Comparison of ENCODE assay signal across 23 mouse cellular contexts in genomic region chr3:121257418-121257817, GRCm38 (mm10). TPM values are rescaled to one million over a fixed set of nuclear protein-coding genes. Genes with fewer than 3 reads are reported as not detected.
DNase-seq lines count a peak whose midpoint lies in the region; ATAC-seq and TF ChIP-seq lines count a peak whose summit lies in the region.
"Had no signal": no experiment of that assay in that cellular context is flagged by ENCODE, and none has a peak within 500 bp of the region (broad histone marks: within the 10 kb centered on the region; RNA-seq: fewer than 3 reads in every experiment).

No protein-coding gene starts in this region.

- no peak overlapping the region for H3K4me2 ChIP-seq in liver, embryonic 12.5 days
- no peak overlapping the region for H3K4me2 ChIP-seq in liver, postnatal 0 days (ENCODE audit: low read depth, low read length)
- H3K4me2 ChIP-seq: forebrain, embryonic 12.5 days; heart, embryonic 11.5 days; hindbrain, embryonic 13.5 days; liver, embryonic 15.5 days had no signal

- DNase-seq in layer of hippocampus, adult 11-12 months (ENCODE audit: low spot score): peak; percentile 32
- no peak for DNase-seq in layer of hippocampus, postnatal 10 days (ENCODE audit: low spot score in 2 of 2)
- DNase-seq in liver: no peak
- peak; percentile 74 for DNase-seq in frontal cortex, postnatal 36 days (ENCODE audit: low spot score in 2 of 2)
- DNase-seq in liver, postnatal 0 days: no peak
- no peak for DNase-seq in retina, postnatal 1 day
- DNase-seq in lung, postnatal 4 days: no peak
- DNase-seq: adrenal gland, postnatal 36 days; cerebellum, adult 2 months; heart, postnatal 10 days; kidney, adult 2 months; kidney, postnatal 10 days; midbrain, embryonic 14.5 days; thymus, postnatal 14 days had no signal

- no peak overlapping the region for H3K4me3 ChIP-seq in liver, embryonic 12.5 days
- H3K4me3 ChIP-seq in liver, postnatal 0 days (ENCODE audit: low read depth, low read length): no peak overlapping the region
- H3K4me3 ChIP-seq: forebrain, embryonic 12.5 days; hindbrain, embryonic 13.5 days; liver, embryonic 15.5 days; megakaryocyte, embryonic 14.5 days had no signal

- WGBS in liver, embryonic 12.5 days (ENCODE audit: insufficient replicate concordance): 80% methylated on average over 10 of the region's 10 CpGs
- 85% methylated on average over 10 of the region's 10 CpGs for WGBS in liver, postnatal 0 days (ENCODE audit: insufficient replicate concordance)

- peaks cover 9% of the 10 kb centered on the region; the same call in 1 of the 2 replicates for H3K27me3 ChIP-seq in liver, embryonic 12.5 days (replicated peaks)
- 0 out of 2 replicates have a peak, but pooled peaks cover 4% of the 10 kb centered on the region for H3K27me3 ChIP-seq in liver, postnatal 0 days (ENCODE audit: insufficient read depth, low read length)
- H3K27me3 ChIP-seq: CH12.LX had no signal

- H3K9ac ChIP-seq in liver, embryonic 12.5 days: 0 out of 2 replicates have a peak overlapping the region, but pooled peaks have one; percentile 49
- H3K9ac ChIP-seq in liver, postnatal 0 days (replicated peaks): no peak overlapping the region
- H3K9ac ChIP-seq: forebrain, embryonic 12.5 days; hindbrain, embryonic 13.5 days; liver, embryonic 15.5 days had no signal

- TF ChIP-seq EP300 in liver, postnatal 0 days (IDR thresholded peaks at IDR 0.05; ENCODE audit: low read depth): no peak

- peaks cover 52% of the 10 kb centered on the region for H3K4me1 ChIP-seq in liver, embryonic 12.5 days
- H3K4me1 ChIP-seq in liver, postnatal 0 days (ENCODE audit: insufficient read depth): peaks cover 36% of the 10 kb centered on the region
- H3K4me1 ChIP-seq: forebrain, embryonic 12.5 days had no signal

- peak overlapping the region; percentile 38; the same call in 1 of the 2 replicates for H3K27ac ChIP-seq in liver, embryonic 12.5 days
- H3K27ac ChIP-seq in liver, postnatal 0 days (ENCODE audit: low read depth): 0 out of 2 replicates have a peak overlapping the region, but pooled peaks have one; percentile 5
- H3K27ac ChIP-seq: forebrain, embryonic 12.5 days; hindbrain, embryonic 13.5 days; liver, embryonic 15.5 days had no signal

- peaks cover 48% of the 10 kb centered on the region for H3K36me3 ChIP-seq in liver, embryonic 12.5 days
- H3K36me3 ChIP-seq in liver, postnatal 0 days (replicated peaks; ENCODE audit: insufficient read depth, low read length): 0 out of 2 replicates have a peak, but pooled peaks cover under 1% of the 10 kb centered on the region
- H3K36me3 ChIP-seq: forebrain, embryonic 12.5 days; hindbrain, embryonic 13.5 days had no signal

- no peaks in the 10 kb centered on the region for H3K9me3 ChIP-seq in liver, embryonic 12.5 days (replicated peaks)
- no peaks in the 10 kb centered on the region for H3K9me3 ChIP-seq in liver, postnatal 0 days (ENCODE audit: low read length)
- H3K9me3 ChIP-seq: forebrain, embryonic 12.5 days; hindbrain, embryonic 13.5 days; liver, embryonic 15.5 days; megakaryocyte, embryonic 14.5 days had no signal

- no peak for ATAC-seq in liver, embryonic 12.5 days
- no peak for ATAC-seq in liver, postnatal 0 days
- ATAC-seq: inflammation-experienced regulatory T-cells, adult 6 months; lung, postnatal 0 days had no signal

- no peak for TF ChIP-seq CTCF in liver, postnatal 0 days (IDR thresholded peaks at IDR 0.05; ENCODE audit: low read depth)

RNA-seq across cellular contexts. Expression of gene Tmem56, which starts 25.5 kb away (rescaled TPM):
- 10 to 100 TPM; 23.5 to 24.7 TPM for total RNA-seq in layer of hippocampus, postnatal 10 days (2021)
- 29.8 and 32.2 TPM in 2 replicates for polyA plus RNA-seq in liver, embryonic 12.5 days (2016; fragmentation: Nextera tagmentation; extraction: Ambion mirVana)
- 21.9 and 24.1 TPM in 2 replicates for polyA plus RNA-seq in liver, postnatal 0 days (2015; fragmentation: Nextera tagmentation; extraction: Ambion mirVana)
- total RNA-seq: CH12.LX had no signal
- polyA plus RNA-seq: inflammation-experienced regulatory T-cells, adult 6 months had no signal

RNA-seq across cellular contexts. Expression of gene Alg14, which starts 34.2 kb away (rescaled TPM):
- 10 to 100 TPM; 17.7 to 27.3 TPM for total RNA-seq in layer of hippocampus, postnatal 10 days (2021)
- polyA plus RNA-seq in liver, embryonic 12.5 days (2016; fragmentation: Nextera tagmentation; extraction: Ambion mirVana): 18.1 and 20.0 TPM in 2 replicates
- polyA plus RNA-seq in liver, postnatal 0 days (2015; fragmentation: Nextera tagmentation; extraction: Ambion mirVana): 20.1 and 21.3 TPM in 2 replicates

Comparison
In these comparisons a context has a peak if more than half of its experiments do, and no peak if none do; other contexts are left out.
1. DNase-seq: peak in layer of hippocampus, adult 11-12 months (single experiment) and frontal cortex, postnatal 36 days (2 of 2); none in layer of hippocampus, postnatal 10 days (0 of 2), liver (single experiment), liver, postnatal 0 days (single experiment), retina, postnatal 1 day (single experiment) and lung, postnatal 4 days (0 of 2).